ENCODE assay signal across 24 mouse cellular contexts in the genomic region with DNA sequence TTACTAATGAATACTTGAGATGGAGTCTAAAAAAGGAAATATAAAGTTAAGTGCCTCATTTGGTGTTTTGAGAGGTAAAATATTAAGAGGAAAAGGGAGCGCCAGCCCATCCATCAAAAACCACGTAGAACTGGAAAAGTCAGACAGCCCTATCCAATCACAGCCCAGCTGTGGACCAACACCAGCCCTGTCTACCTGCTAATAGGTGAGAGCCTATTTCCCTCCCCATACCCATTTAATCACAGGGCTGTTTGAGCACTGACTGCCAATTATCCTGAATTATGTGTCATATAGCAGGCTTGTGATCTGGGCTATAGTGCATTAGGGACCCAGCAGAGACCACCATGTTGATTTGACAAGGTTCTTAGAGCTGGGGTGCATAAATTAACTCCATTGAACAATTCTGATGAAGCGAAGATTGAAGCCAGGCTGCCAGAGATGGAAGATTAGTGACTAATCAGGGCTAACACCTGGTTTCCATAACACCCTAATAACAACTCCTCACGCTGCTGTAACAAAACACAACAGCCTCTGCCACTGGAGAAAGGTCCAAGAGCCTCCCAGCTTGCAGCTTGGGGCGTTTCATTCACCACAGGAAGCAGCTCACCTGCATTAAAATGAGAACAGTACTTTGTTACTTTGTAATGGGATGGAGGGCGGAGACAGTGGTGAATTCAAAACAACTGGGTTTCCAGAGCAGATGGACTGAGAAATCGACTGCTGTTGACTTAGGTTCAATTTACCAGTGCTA.
DNase-seq lines count a peak whose midpoint lies in the region; ATAC-seq and TF ChIP-seq lines count a peak whose summit lies in the region.
"Had no signal": no experiment of that assay in that cellular context is flagged by ENCODE, and none has a peak within 500 bp of the region (broad histone marks: within the 10 kb centered on the region; RNA-seq: fewer than 3 reads in every experiment).

No protein-coding gene starts in this region.

- 35% methylated on average over 7 of the region's 7 CpGs for WGBS in forebrain, postnatal 0 days
- 30% methylated on average over 7 of the region's 7 CpGs for WGBS in forebrain, embryonic 12.5 days
- WGBS in neural tube, embryonic 15.5 days: 49% methylated on average over 7 of the region's 7 CpGs

- no peaks in the 10 kb centered on the region for H3K4me1 ChIP-seq in forebrain, postnatal 0 days (ENCODE audit: insufficient read depth)
- H3K4me1 ChIP-seq in forebrain, embryonic 12.5 days: peaks cover 6% of the 10 kb centered on the region; the same call in 1 of the 2 replicates
- no peaks in the 10 kb centered on the region for H3K4me1 ChIP-seq in neural tube, embryonic 15.5 days
- H3K4me1 ChIP-seq: hindbrain, embryonic 15.5 days; liver, embryonic 15.5 days; neural tube, embryonic 13.5 days had no signal

- no peaks in the 10 kb centered on the region for H3K9me3 ChIP-seq in forebrain, postnatal 0 days (ENCODE audit: low read length)
- H3K9me3 ChIP-seq in forebrain, embryonic 12.5 days: no peaks in the 10 kb centered on the region
- H3K9me3 ChIP-seq in neural tube, embryonic 15.5 days (replicated peaks): no peaks in the 10 kb centered on the region
- H3K9me3 ChIP-seq: embryonic facial prominence, embryonic 13.5 days; hindbrain, embryonic 15.5 days; liver, embryonic 15.5 days; midbrain, embryonic 10.5 days; neural tube, embryonic 13.5 days had no signal

- ATAC-seq in forebrain, postnatal 0 days: peak; percentile 25; the same call in 1 of the 2 replicates
- ATAC-seq in forebrain, embryonic 12.5 days (ENCODE audit: low FRiP score): no peak; the same call in 1 of the 2 replicates
- ATAC-seq in neural tube, embryonic 15.5 days (ENCODE audit: low FRiP score): no peak
- ATAC-seq: intestine, embryonic 16.5 days; midbrain, embryonic 16.5 days; Patski had no signal

- no peak overlapping the region for H3K4me2 ChIP-seq in forebrain, postnatal 0 days (ENCODE audit: low read depth)
- no peak overlapping the region for H3K4me2 ChIP-seq in forebrain, embryonic 12.5 days
- H3K4me2 ChIP-seq in neural tube, embryonic 15.5 days: no peak overlapping the region
- H3K4me2 ChIP-seq: embryonic facial prominence, embryonic 13.5 days; hindbrain, embryonic 15.5 days; liver, embryonic 15.5 days; neural tube, embryonic 13.5 days had no signal

- no peaks in the 10 kb centered on the region for H3K36me3 ChIP-seq in forebrain, postnatal 0 days (ENCODE audit: insufficient read depth)
- H3K36me3 ChIP-seq in forebrain, embryonic 12.5 days (replicated peaks): no peaks in the 10 kb centered on the region
- no peaks in the 10 kb centered on the region for H3K36me3 ChIP-seq in neural tube, embryonic 15.5 days
- H3K36me3 ChIP-seq: embryonic facial prominence, embryonic 13.5 days; hindbrain, embryonic 15.5 days; liver, embryonic 15.5 days; midbrain, embryonic 10.5 days; neural tube, embryonic 13.5 days had no signal

- TF ChIP-seq CTCF in forebrain, postnatal 0 days (IDR thresholded peaks at IDR 0.05; ENCODE audit: low read depth): no peak

- H3K9ac ChIP-seq in forebrain, postnatal 0 days: no peak overlapping the region
- no peak overlapping the region for H3K9ac ChIP-seq in forebrain, embryonic 12.5 days
- no peak overlapping the region for H3K9ac ChIP-seq in neural tube, embryonic 15.5 days (replicated peaks)
- H3K9ac ChIP-seq: embryonic facial prominence, embryonic 13.5 days; hindbrain, embryonic 15.5 days; liver, embryonic 15.5 days; neural tube, embryonic 13.5 days had no signal

- no peak overlapping the region for H3K27ac ChIP-seq in forebrain, postnatal 0 days (ENCODE audit: low read depth, low read length)
- H3K27ac ChIP-seq in forebrain, embryonic 12.5 days: no peak overlapping the region
- no peak overlapping the region for H3K27ac ChIP-seq in neural tube, embryonic 15.5 days (replicated peaks)
- H3K27ac ChIP-seq: embryonic facial prominence, embryonic 13.5 days; hindbrain, embryonic 15.5 days; liver, embryonic 15.5 days; midbrain, embryonic 10.5 days; neural tube, embryonic 13.5 days had no signal

- H3K4me3 ChIP-seq in forebrain, postnatal 0 days (ENCODE audit: low read depth, low read length): no peak overlapping the region
- H3K4me3 ChIP-seq in forebrain, embryonic 12.5 days (replicated peaks): no peak overlapping the region
- no peak overlapping the region for H3K4me3 ChIP-seq in neural tube, embryonic 15.5 days (replicated peaks)
- H3K4me3 ChIP-seq: embryonic facial prominence, embryonic 13.5 days; erythroblast, embryonic 14.5 days; hindbrain, embryonic 15.5 days; liver, embryonic 15.5 days; midbrain, embryonic 10.5 days; myocyte; neural tube, embryonic 13.5 days had no signal

- peak; percentile 6 for DNase-seq in embryo, embryonic 10.5 days (ENCODE audit: low spot score)
- no peak for DNase-seq in embryo, embryonic 10 days (ENCODE audit: low spot score)
- DNase-seq in forebrain, postnatal 0 days: no peak
- peak; percentile 74 for DNase-seq in hindlimb bud, embryonic 11.5 days (ENCODE audit: extremely low spot score, low read depth, low spot score)
- no peak for DNase-seq in layer of hippocampus, adult 8-10 months (ENCODE audit: low spot score in 2 of 2)
- DNase-seq: adrenal gland, postnatal 14 days; cerebellum, adult 8-10 months; cerebellum, postnatal 36 days; heart, postnatal 4 days; kidney, postnatal 25 days; liver; thymus, postnatal 36 days had no signal

- H3K27me3 ChIP-seq in forebrain, postnatal 0 days (ENCODE audit: insufficient read depth, low read length): no peaks in the 10 kb centered on the region
- no peaks in the 10 kb centered on the region for H3K27me3 ChIP-seq in forebrain, embryonic 12.5 days
- no peaks in the 10 kb centered on the region for H3K27me3 ChIP-seq in neural tube, embryonic 15.5 days (replicated peaks)
- H3K27me3 ChIP-seq: embryonic facial prominence, embryonic 13.5 days; hindbrain, embryonic 15.5 days; liver, embryonic 15.5 days; neural tube, embryonic 13.5 days had no signal

Comparison
In these comparisons a context has a peak if more than half of its experiments do, and no peak if none do; other contexts are left out.
1. DNase-seq: peak in embryo, embryonic 10.5 days (single experiment) and hindlimb bud, embryonic 11.5 days (single experiment); none in embryo, embryonic 10 days (single experiment), forebrain, postnatal 0 days (single experiment) and layer of hippocampus, adult 8-10 months (0 of 2).